In genomic region chr10:40307826-40308583, GRCm38 (mm10) we compare ENCODE assay signal across 13 mouse cellular contexts.
"Had no signal": no experiment of that assay in that cellular context is flagged by ENCODE, and none has a peak within 500 bp of the region (broad histone marks: within the 10 kb centered on the region; RNA-seq: fewer than 3 reads in every experiment).

No protein-coding gene starts in this region.

- H3K9ac ChIP-seq: limb, embryonic 13.5 days; liver, embryonic 14.5 days; lung, embryonic 15.5 days; neural tube, embryonic 15.5 days had no signal

- H3K27me3 ChIP-seq: limb, embryonic 13.5 days; lung, embryonic 15.5 days; neural tube, embryonic 15.5 days had no signal

- H3K36me3 ChIP-seq: limb, embryonic 13.5 days; lung, embryonic 15.5 days; midbrain, embryonic 10.5 days; neural tube, embryonic 15.5 days had no signal

- H3K4me1 ChIP-seq: limb, embryonic 13.5 days; lung, embryonic 15.5 days; neural tube, embryonic 15.5 days had no signal

- H3K4me2 ChIP-seq: limb, embryonic 13.5 days; lung, embryonic 15.5 days; neural tube, embryonic 15.5 days had no signal

- DNase-seq: kidney, adult 11 months; left cerebral cortex, postnatal 4 days; lung, postnatal 4 days; midbrain, embryonic 14.5 days; right cerebral cortex, adult 18-20 months; right cerebral cortex, postnatal 25 days; thymus, postnatal 36 days had no signal

- H3K4me3 ChIP-seq: limb, embryonic 13.5 days; lung, embryonic 15.5 days; midbrain, embryonic 10.5 days; myocyte; neural tube, embryonic 15.5 days had no signal

- H3K27ac ChIP-seq: limb, embryonic 13.5 days; liver, embryonic 14.5 days; lung, embryonic 15.5 days; midbrain, embryonic 10.5 days; neural tube, embryonic 15.5 days had no signal

- H3K9me3 ChIP-seq: lung, embryonic 15.5 days; midbrain, embryonic 10.5 days; neural tube, embryonic 15.5 days had no signal
